Mouse (Mus musculus): ENCODE measurements at regions not wholly inside any gene's neighbourhood (a gene's known extent, or its start where the extent isn't known, plus 50 kb on each side); places are given as distances from the start of the nearest gene placed in this dataset.
A peak's percentile ranks its signal among the peaks of the same experiment; 100 is the strongest.

GRCm38 (mm10) chr8:128165591-128165990, 192.8 kb upstream of the Nrp1 start:
- H3K36me3 ChIP-seq (ENCODE audit: control insufficient read depth, insufficient read depth, low read length, poor library complexity, severe bottlenecking), result no peaks in the 10 kb centered on the region
- no peak for DNase-seq (ENCODE audit: low read depth, low spot score)
- H3K27me3 ChIP-seq (ENCODE audit: control insufficient read depth, insufficient read depth, low read length, poor library complexity, severe bottlenecking), result no peaks in the 10 kb centered on the region

- H3K36me3 ChIP-seq (ENCODE audit: control insufficient read depth, insufficient read depth, low read length, poor library complexity, severe bottlenecking), result no peaks in the 10 kb centered on the region
- peak; percentile 11 for DNase-seq (ENCODE audit: low read depth, low spot score)
- H3K27me3 ChIP-seq (ENCODE audit: control insufficient read depth, insufficient read depth, low read length, poor library complexity, severe bottlenecking), result no peaks in the 10 kb centered on the region
Observed at GRCm38 (mm10) chr8:128166097-128166496, 192.3 kb upstream of the Nrp1 start.

- H3K27me3 ChIP-seq (ENCODE audit: control insufficient read depth, insufficient read depth, low read length, poor library complexity, severe bottlenecking), result no peaks in the 10 kb centered on the region
Observed at GRCm38 (mm10) chr8:128168819-128169218, 189.6 kb upstream of the Nrp1 start.

GRCm38 (mm10) chr8:128171116-128171515, 187.3 kb upstream of the Nrp1 start:
- Histone ChIP-seq H3K27me3 (ENCODE audit: control insufficient read depth, insufficient read depth, low read length, poor library complexity, severe bottlenecking) (no peaks in the 10 kb centered on the region), H3K36me3 (ENCODE audit: control insufficient read depth, insufficient read depth, low read length, poor library complexity, severe bottlenecking) (no peaks in the 10 kb centered on the region)
- DNase-seq (ENCODE audit: low read depth, low spot score), result peak; percentile 28

More at GRCm38 (mm10) chr8:128168819-128169218, 189.6 kb upstream of the Nrp1 start:
- DNase-seq (ENCODE audit: low read depth, low spot score), result no peak
- H3K36me3 ChIP-seq (ENCODE audit: control insufficient read depth, insufficient read depth, low read length, poor library complexity, severe bottlenecking), result no peaks in the 10 kb centered on the region

GRCm38 (mm10) chr8:128180214-128180613, 178.2 kb upstream of the Nrp1 start:
- Histone ChIP-seq H3K36me3 (ENCODE audit: control insufficient read depth, insufficient read depth, low read length, poor library complexity, severe bottlenecking) (no peaks in the 10 kb centered on the region), H3K27me3 (ENCODE audit: control insufficient read depth, insufficient read depth, low read length, poor library complexity, severe bottlenecking) (no peaks in the 10 kb centered on the region)
- DNase-seq (ENCODE audit: low read depth, low spot score), result no peak

GRCm38 (mm10) chr8:128183081-128183480, 175.3 kb upstream of the Nrp1 start:
- DNase-seq (ENCODE audit: low read depth, low spot score), result no peak
- Histone ChIP-seq H3K27me3 (ENCODE audit: control insufficient read depth, insufficient read depth, low read length, poor library complexity, severe bottlenecking) (no peaks in the 10 kb centered on the region), H3K36me3 (ENCODE audit: control insufficient read depth, insufficient read depth, low read length, poor library complexity, severe bottlenecking) (no peaks in the 10 kb centered on the region)

GRCm38 (mm10) chr8:128188321-128188720, 170.1 kb upstream of the Nrp1 start:
- DNase-seq (ENCODE audit: low read depth, low spot score), result no peak
- Histone ChIP-seq H3K36me3 (ENCODE audit: control insufficient read depth, insufficient read depth, low read length, poor library complexity, severe bottlenecking) (no peaks in the 10 kb centered on the region), H3K27me3 (ENCODE audit: control insufficient read depth, insufficient read depth, low read length, poor library complexity, severe bottlenecking) (no peaks in the 10 kb centered on the region)

GRCm38 (mm10) chr8:128193293-128193887, 165.0 kb upstream of the Nrp1 start:
- Histone ChIP-seq H3K27me3 (ENCODE audit: control insufficient read depth, insufficient read depth, low read length, poor library complexity, severe bottlenecking) (no peaks in the 10 kb centered on the region), H3K36me3 (ENCODE audit: control insufficient read depth, insufficient read depth, low read length, poor library complexity, severe bottlenecking) (no peaks in the 10 kb centered on the region)
- DNase-seq (ENCODE audit: low read depth, low spot score), result no peak

- Histone ChIP-seq H3K36me3 (ENCODE audit: control insufficient read depth, insufficient read depth, low read length, poor library complexity, severe bottlenecking) (no peaks in the 10 kb centered on the region), H3K27me3 (ENCODE audit: control insufficient read depth, insufficient read depth, low read length, poor library complexity, severe bottlenecking) (no peaks in the 10 kb centered on the region)
- no peak for DNase-seq (ENCODE audit: low read depth, low spot score)
Observed at GRCm38 (mm10) chr8:128200815-128201214, 157.6 kb upstream of the Nrp1 start.

- no peaks in the 10 kb centered on the region for H3K36me3 ChIP-seq (ENCODE audit: control insufficient read depth, insufficient read depth, low read length, poor library complexity, severe bottlenecking)
- DNase-seq (ENCODE audit: low read depth, low spot score), result no peak
Observed at GRCm38 (mm10) chr8:128201635-128202034, 156.8 kb upstream of the Nrp1 start.

GRCm38 (mm10) chr8:128202158-128202886, 156.1 kb upstream of the Nrp1 start:
- DNase-seq (ENCODE audit: low read depth, low spot score), result no peak
- H3K36me3 ChIP-seq (ENCODE audit: control insufficient read depth, insufficient read depth, low read length, poor library complexity, severe bottlenecking), result no peaks in the 10 kb centered on the region
- H3K27me3 ChIP-seq (ENCODE audit: control insufficient read depth, insufficient read depth, low read length, poor library complexity, severe bottlenecking), result no peaks in the 10 kb centered on the region

More at GRCm38 (mm10) chr8:128201635-128202034, 156.8 kb upstream of the Nrp1 start:
- no peaks in the 10 kb centered on the region for H3K27me3 ChIP-seq (ENCODE audit: control insufficient read depth, insufficient read depth, low read length, poor library complexity, severe bottlenecking)

- Histone ChIP-seq H3K27me3 (ENCODE audit: control insufficient read depth, insufficient read depth, low read length, poor library complexity, severe bottlenecking) (no peaks in the 10 kb centered on the region), H3K36me3 (ENCODE audit: control insufficient read depth, insufficient read depth, low read length, poor library complexity, severe bottlenecking) (no peaks in the 10 kb centered on the region)
- DNase-seq (ENCODE audit: low read depth, low spot score), result no peak
Observed at GRCm38 (mm10) chr8:128204803-128205202, 153.6 kb upstream of the Nrp1 start.

- no peak for DNase-seq (ENCODE audit: low read depth, low spot score)
- Histone ChIP-seq H3K27me3 (ENCODE audit: control insufficient read depth, insufficient read depth, low read length, poor library complexity, severe bottlenecking) (no peaks in the 10 kb centered on the region), H3K36me3 (ENCODE audit: control insufficient read depth, insufficient read depth, low read length, poor library complexity, severe bottlenecking) (no peaks in the 10 kb centered on the region)
Observed at GRCm38 (mm10) chr8:128207138-128207537, 151.3 kb upstream of the Nrp1 start.

GRCm38 (mm10) chr8:128210761-128211160, 147.6 kb upstream of the Nrp1 start:
- Histone ChIP-seq H3K36me3 (ENCODE audit: control insufficient read depth, insufficient read depth, low read length, poor library complexity, severe bottlenecking) (no peaks in the 10 kb centered on the region), H3K27me3 (ENCODE audit: control insufficient read depth, insufficient read depth, low read length, poor library complexity, severe bottlenecking) (no peaks in the 10 kb centered on the region)
- no peak for DNase-seq (ENCODE audit: low read depth, low spot score)

- Histone ChIP-seq H3K36me3 (ENCODE audit: control insufficient read depth, insufficient read depth, low read length, poor library complexity, severe bottlenecking) (no peaks in the 10 kb centered on the region), H3K27me3 (ENCODE audit: control insufficient read depth, insufficient read depth, low read length, poor library complexity, severe bottlenecking) (no peaks in the 10 kb centered on the region)
- no peak for DNase-seq (ENCODE audit: low read depth, low spot score)
Observed at GRCm38 (mm10) chr8:128212223-128212622, 146.2 kb upstream of the Nrp1 start.

Data from splenic B cell, adult 2 months (primary cell).